Mouse (Mus musculus) megakaryocyte, embryonic 14.5 days (primary cell): ENCODE results near the gene Ntng1.

Source experiments
- FLI1 ChIP-seq: IDR thresholded peaks from 2 replicates; pipeline ENCODE4 v1.6.1; 2012; ENCODE audit warnings: low read length, inconsistent platforms, mixed read lengths
- GATA1 ChIP-seq: IDR thresholded peaks from 3 replicates; pipeline ENCODE4 v1.6.1; 2012; ENCODE audit warnings: mixed read lengths, low read length, inconsistent platforms, borderline replicate concordance

DNA sequence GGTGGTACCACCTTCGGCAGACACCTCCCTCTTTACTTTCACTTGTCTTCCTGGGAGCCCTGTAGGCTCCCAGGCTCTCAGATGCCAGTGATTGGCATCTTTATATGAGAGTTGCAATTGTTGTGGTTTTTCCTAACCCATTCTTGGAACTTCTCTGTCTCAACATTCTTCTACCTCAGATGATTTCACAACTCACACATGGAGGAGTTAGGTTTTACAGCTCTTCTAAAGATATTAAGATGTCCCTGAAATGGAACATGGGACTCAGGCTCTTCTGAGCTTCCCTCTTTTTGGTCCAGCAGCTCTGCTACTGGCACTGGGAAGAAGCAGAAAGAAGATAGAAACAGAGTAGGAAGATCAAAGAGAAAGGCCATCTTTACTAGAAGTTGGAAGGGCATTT lies 200.9 kb downstream of the Ntng1 start:
- TF ChIP-seq GATA1: no peak
- TF ChIP-seq FLI1: no peak
